In genomic region chr8:12503344-12503743, GRCm38 (mm10) we compare ENCODE assay signal across 18 mouse cellular contexts.
DNase-seq lines count a peak whose midpoint lies in the region; ATAC-seq and TF ChIP-seq lines count a peak whose summit lies in the region.
"Had no signal": no experiment of that assay in that cellular context is flagged by ENCODE, and none has a peak within 500 bp of the region (broad histone marks: within the 10 kb centered on the region; RNA-seq: fewer than 3 reads in every experiment).

No protein-coding gene starts in this region.

- H3K4me3 ChIP-seq in midbrain, embryonic 12.5 days, result no peak overlapping the region
- no peak overlapping the region for H3K4me3 ChIP-seq in midbrain, postnatal 0 days (ENCODE audit: low read depth, low read length)
- H3K4me3 ChIP-seq in forebrain, embryonic 14.5 days (ENCODE audit: low read depth, low read length), result no peak overlapping the region
- no peak overlapping the region for H3K4me3 ChIP-seq in neural tube, embryonic 12.5 days
- H3K4me3 ChIP-seq: embryonic facial prominence, embryonic 15.5 days; myocyte had no signal

- TF ChIP-seq CTCF in midbrain, postnatal 0 days (IDR thresholded peaks at IDR 0.05), result no peak
- no peak for TF ChIP-seq CTCF in brain, embryonic 14.5 days (IDR thresholded peaks at IDR 0.05; ENCODE audit: borderline replicate concordance, extremely low read depth, insufficient read depth, insufficient read length)

- no peak for DNase-seq in midbrain, postnatal 0 days (ENCODE audit: low spot score)
- peak; percentile 91 for DNase-seq in brain, embryonic 14.5 days (ENCODE audit: low read depth)
- peak; percentile 76 for DNase-seq in forebrain, embryonic 14.5 days (ENCODE audit: low spot score)
- DNase-seq in B cell, adult 2 months, result no peak
- no peak for DNase-seq in retina, embryonic 14.5 days (ENCODE audit: low spot score)
- DNase-seq: cerebellum, postnatal 25 days; gastrocnemius, postnatal 10 days; heart, postnatal 10 days; kidney, postnatal 14 days; liver; lung, embryonic 14.5 days; right cerebral cortex, postnatal 25 days had no signal

- no peak overlapping the region for H3K9ac ChIP-seq in midbrain, embryonic 12.5 days (replicated peaks)
- no peak overlapping the region for H3K9ac ChIP-seq in midbrain, postnatal 0 days (replicated peaks; ENCODE audit: low read length, poor library complexity, severe bottlenecking)
- H3K9ac ChIP-seq in forebrain, embryonic 14.5 days (ENCODE audit: low read length), result 0 out of 2 replicates have a peak overlapping the region, but pooled peaks have one; percentile 61
- H3K9ac ChIP-seq in neural tube, embryonic 12.5 days, result no peak overlapping the region
- H3K9ac ChIP-seq: embryonic facial prominence, embryonic 15.5 days; lung, embryonic 14.5 days had no signal

- TF ChIP-seq POLR2A in brain, embryonic 14.5 days (IDR thresholded peaks at IDR 0.05; ENCODE audit: borderline replicate concordance, extremely low read depth, insufficient read depth, insufficient read length, poor library complexity, severe bottlenecking), result no peak

- H3K4me2 ChIP-seq in midbrain, embryonic 12.5 days (replicated peaks), result peak overlapping the region; percentile 50
- H3K4me2 ChIP-seq in midbrain, postnatal 0 days (ENCODE audit: low read depth, low read length, poor library complexity, severe bottlenecking), result no peak overlapping the region
- H3K4me2 ChIP-seq in forebrain, embryonic 14.5 days (ENCODE audit: low read length), result peak overlapping the region; percentile 52
- H3K4me2 ChIP-seq in neural tube, embryonic 12.5 days (replicated peaks), result 0 out of 2 replicates have a peak overlapping the region, but pooled peaks have one; percentile 63
- H3K4me2 ChIP-seq: embryonic facial prominence, embryonic 15.5 days had no signal

- peaks cover 61% of the 10 kb centered on the region for H3K4me1 ChIP-seq in midbrain, embryonic 12.5 days
- no peaks in the 10 kb centered on the region; the same call in 1 of the 2 replicates for H3K4me1 ChIP-seq in midbrain, postnatal 0 days (ENCODE audit: insufficient read depth, low read length)
- H3K4me1 ChIP-seq in forebrain, embryonic 14.5 days (ENCODE audit: control insufficient read depth, insufficient read depth, low read length), result peaks cover 33% of the 10 kb centered on the region
- peaks cover 32% of the 10 kb centered on the region for H3K4me1 ChIP-seq in neural tube, embryonic 12.5 days

- no peaks in the 10 kb centered on the region for H3K36me3 ChIP-seq in midbrain, embryonic 12.5 days
- H3K36me3 ChIP-seq in midbrain, postnatal 0 days (ENCODE audit: insufficient read depth, low read length), result no peaks in the 10 kb centered on the region
- no peaks in the 10 kb centered on the region for H3K36me3 ChIP-seq in forebrain, embryonic 14.5 days (ENCODE audit: control insufficient read depth, insufficient read depth, low read length)
- no peaks in the 10 kb centered on the region for H3K36me3 ChIP-seq in neural tube, embryonic 12.5 days
- H3K36me3 ChIP-seq: embryonic facial prominence, embryonic 15.5 days had no signal

- peak overlapping the region; percentile 91 for H3K27ac ChIP-seq in midbrain, embryonic 12.5 days (replicated peaks)
- H3K27ac ChIP-seq in midbrain, postnatal 0 days (ENCODE audit: low read depth, low read length), result no peak overlapping the region
- peak overlapping the region; percentile 87 for H3K27ac ChIP-seq in forebrain, embryonic 14.5 days (ENCODE audit: low read depth, low read length)
- no peak overlapping the region for H3K27ac ChIP-seq in neural tube, embryonic 12.5 days
- H3K27ac ChIP-seq: embryonic facial prominence, embryonic 15.5 days had no signal

- no peaks in the 10 kb centered on the region for H3K9me3 ChIP-seq in midbrain, embryonic 12.5 days
- no peaks in the 10 kb centered on the region for H3K9me3 ChIP-seq in midbrain, postnatal 0 days (ENCODE audit: low read length)
- H3K9me3 ChIP-seq in forebrain, embryonic 14.5 days (replicated peaks; ENCODE audit: control insufficient read depth, low read length), result no peaks in the 10 kb centered on the region
- H3K9me3 ChIP-seq in neural tube, embryonic 12.5 days, result 0 out of 2 replicates have a peak, but pooled peaks cover 3% of the 10 kb centered on the region
- H3K9me3 ChIP-seq: embryonic facial prominence, embryonic 15.5 days had no signal

- H3K27me3 ChIP-seq in midbrain, embryonic 12.5 days, result peaks cover 42% of the 10 kb centered on the region
- peaks cover 22% of the 10 kb centered on the region for H3K27me3 ChIP-seq in midbrain, postnatal 0 days (ENCODE audit: insufficient read depth, low read length)
- no peaks in the 10 kb centered on the region for H3K27me3 ChIP-seq in forebrain, embryonic 14.5 days (replicated peaks; ENCODE audit: control insufficient read depth, insufficient read depth, low read length)
- peaks cover 54% of the 10 kb centered on the region for H3K27me3 ChIP-seq in neural tube, embryonic 12.5 days (replicated peaks)

- peak; percentile 72 for ATAC-seq in midbrain, embryonic 12.5 days (ENCODE audit: low FRiP score, low read depth)
- ATAC-seq in midbrain, postnatal 0 days (ENCODE audit: low FRiP score), result no peak
- peak; percentile 65 for ATAC-seq in forebrain, embryonic 14.5 days
- ATAC-seq in neural tube, embryonic 12.5 days (ENCODE audit: low FRiP score, low read depth), result no peak
- ATAC-seq: CD4-positive, CD25-positive, alpha-beta regulatory T cell, adult 4 months; intestine, embryonic 16.5 days had no signal

- under 1% methylated on average over 14 of the region's 14 CpGs for WGBS in midbrain, embryonic 12.5 days
- 14% methylated on average over 14 of the region's 14 CpGs for WGBS in midbrain, postnatal 0 days
- whole genome bisulfite sequencing in forebrain, embryonic 14.5 days, result 1% methylated on average over 14 of the region's 14 CpGs
- WGBS in neural tube, embryonic 12.5 days, result 1% methylated on average over 14 of the region's 14 CpGs

Comparison
In these comparisons a context has a peak if more than half of its experiments do, and no peak if none do; other contexts are left out.
1. ATAC-seq: peak in midbrain, embryonic 12.5 days (single experiment) and forebrain, embryonic 14.5 days (single experiment); none in midbrain, postnatal 0 days (single experiment) and neural tube, embryonic 12.5 days (single experiment).
2. H3K27ac ChIP-seq: peak in midbrain, embryonic 12.5 days (single experiment) and forebrain, embryonic 14.5 days (single experiment); none in midbrain, postnatal 0 days (single experiment) and neural tube, embryonic 12.5 days (single experiment).
3. DNase-seq: peak in brain, embryonic 14.5 days (single experiment) and forebrain, embryonic 14.5 days (single experiment); none in midbrain, postnatal 0 days (single experiment), B cell, adult 2 months (0 of 2) and retina, embryonic 14.5 days (single experiment).